Mouse (Mus musculus): ENCODE measurements around the gene Nsfl1c. TPM values are rescaled to one million over a fixed set of nuclear protein-coding genes. Genes with fewer than 3 reads are reported as not detected.

The Nsfl1c gene
- 45.7 and 64.1 TPM in 2 replicates for polyA plus RNA-seq (2012; ENCODE audit: low replicate concordance)

GRCm38 (mm10) chr2:151494035-151494803 is at the start of gene Nsfl1c:
Gene Nsfl1c, plus strand, starts transcription at chr2:151494182.

GRCm38 (mm10) chr2:151476053-151476452 is 17.9 kb upstream of the Nsfl1c start, which contains the start of gene 4921509C19Rik:
Gene 4921509C19Rik, minus strand, starts transcription at chr2:151476153.

GRCm38 (mm10) chr2:151542323-151543062 is 48.5 kb downstream of the Nsfl1c start, which contains the start of gene Fkbp1a:
Gene Fkbp1a, plus strand, starts transcription at chr2:151542483.

Other genes with a start within 250 kb of the Nsfl1c start
- gene 4921509C19Rik, start 18.0 kb upstream of the Nsfl1c start, polyA plus RNA-seq (2012; ENCODE audit: low replicate concordance) = not detected in 2 replicates
- 63.7 and 84.8 TPM in 2 replicates for gene Fkbp1a, start 48.3 kb downstream of the Nsfl1c start, polyA plus RNA-seq (2012; ENCODE audit: low replicate concordance)
- gene Sdcbp2, start 78.4 kb downstream of the Nsfl1c start, polyA plus RNA-seq (2012; ENCODE audit: low replicate concordance) = 0.17 and 0.38 TPM in 2 replicates
- gene Snph, start 138.4 kb downstream of the Nsfl1c start, polyA plus RNA-seq (2012; ENCODE audit: low replicate concordance) = not detected in 2 replicates
- gene Rad21l, start 174.4 kb downstream of the Nsfl1c start, polyA plus RNA-seq (2012; ENCODE audit: low replicate concordance) = not detected in 2 replicates
- gene Tmem74b, start 207.8 kb downstream of the Nsfl1c start, polyA plus RNA-seq (2012; ENCODE audit: low replicate concordance) = not detected in 2 replicates

Measured in leukemia stem cell, adult 10-12 weeks (primary cell).